Mouse (Mus musculus) cortical plate, adult 2 months (tissue): ENCODE data around the gene Eif2ak3.

Experiments
- CTCF ChIP-seq: fragments of 200-500 bp; IDR thresholded peaks from 2 replicates; pipeline ENCODE4 v1.5.1; 2011; ENCODE audit warnings: mild to moderate bottlenecking, control low read depth, low read length; ENCODE audit not compliant: insufficient read depth; ENCODE audit errors: extremely low read depth
- POLR2A ChIP-seq: fragments of 200-500 bp; IDR thresholded peaks from 2 replicates; pipeline ENCODE4 v1.6.1; 2011; ENCODE audit warnings: mild to moderate bottlenecking, low read length, control low read depth; ENCODE audit not compliant: insufficient read depth; ENCODE audit errors: extremely low read depth

DNA sequence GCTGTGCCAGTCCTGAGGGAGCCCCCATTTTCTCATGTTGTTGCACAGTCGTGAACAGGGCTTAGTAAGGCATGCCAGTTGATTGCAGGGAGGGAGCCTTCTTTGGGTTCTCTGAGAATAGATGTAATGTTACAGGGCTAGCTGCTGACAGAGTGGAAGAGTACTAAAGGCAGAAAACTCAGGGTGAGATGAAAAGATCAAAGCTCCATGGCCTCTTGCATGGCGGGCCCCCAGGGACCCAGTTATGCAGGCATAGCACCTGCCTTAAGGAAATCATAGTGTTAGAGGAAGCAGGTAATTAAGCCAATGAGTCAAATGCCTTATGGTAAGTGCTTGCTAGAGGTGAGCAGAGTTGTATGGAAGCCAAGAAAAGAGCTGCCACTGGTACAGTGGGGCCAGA is 14.9 kb upstream of the Eif2ak3 start:
- TF ChIP-seq CTCF (no peak), POLR2A (no peak)
